Mouse (Mus musculus): ENCODE data around the gene Pcdh7.

The Pcdh7 gene

DNA sequence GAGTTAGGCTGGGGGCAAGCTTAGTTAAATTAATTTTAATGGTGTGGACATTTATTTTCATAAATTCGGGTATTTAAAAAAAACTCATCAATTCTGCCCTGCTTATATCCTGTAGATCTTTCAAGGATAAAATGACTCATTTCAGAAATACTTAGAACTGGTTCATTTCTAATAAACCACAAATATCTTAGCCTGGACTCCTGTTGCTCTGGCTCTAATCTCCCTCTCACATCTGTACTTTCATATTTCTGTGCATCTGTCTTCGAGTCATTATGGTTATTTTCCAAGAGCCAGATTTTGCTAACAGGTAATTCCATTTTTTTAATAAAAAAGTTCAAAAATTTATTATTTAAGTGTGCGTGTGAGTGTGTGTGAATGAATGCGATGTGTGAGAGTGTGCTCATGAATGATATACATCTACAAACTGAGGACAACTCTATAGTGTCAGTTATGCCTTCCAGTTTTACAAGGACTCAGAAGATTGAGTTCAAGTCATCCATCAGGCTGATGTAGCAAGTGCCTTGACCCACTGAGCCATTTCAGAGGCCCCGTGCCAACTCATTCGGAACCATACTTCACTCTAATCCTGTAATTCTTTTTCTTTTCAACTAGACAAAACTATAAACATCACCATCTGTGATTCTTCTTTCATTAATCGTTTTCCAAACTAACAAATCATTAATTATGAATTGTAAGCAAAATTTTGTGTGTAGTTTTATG, 80.3 kb downstream of the Pcdh7 start:
- no peak for DNase-seq (ENCODE audit: low spot score)

DNA sequence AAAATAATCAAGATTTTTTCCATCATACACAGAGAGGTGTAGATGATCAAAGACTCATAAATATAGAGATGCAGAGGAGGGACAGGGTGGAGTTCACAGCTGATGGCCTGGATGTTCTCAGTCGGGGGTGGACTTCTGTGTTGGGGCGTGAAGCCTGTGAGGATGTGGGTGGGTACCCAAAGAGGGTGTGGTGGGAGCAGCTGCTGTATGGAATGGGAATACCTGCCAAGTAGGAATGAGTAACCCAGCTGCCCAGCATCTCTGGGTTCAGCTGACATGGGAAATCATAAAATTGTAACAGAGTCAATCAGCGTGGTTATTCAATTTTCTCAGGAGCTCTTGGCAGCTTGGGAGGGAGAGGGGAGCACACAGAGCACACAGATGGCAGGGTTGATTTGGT, 85.3 kb downstream of the Pcdh7 start:
- DNase-seq (ENCODE audit: low spot score), result no peak

DNA sequence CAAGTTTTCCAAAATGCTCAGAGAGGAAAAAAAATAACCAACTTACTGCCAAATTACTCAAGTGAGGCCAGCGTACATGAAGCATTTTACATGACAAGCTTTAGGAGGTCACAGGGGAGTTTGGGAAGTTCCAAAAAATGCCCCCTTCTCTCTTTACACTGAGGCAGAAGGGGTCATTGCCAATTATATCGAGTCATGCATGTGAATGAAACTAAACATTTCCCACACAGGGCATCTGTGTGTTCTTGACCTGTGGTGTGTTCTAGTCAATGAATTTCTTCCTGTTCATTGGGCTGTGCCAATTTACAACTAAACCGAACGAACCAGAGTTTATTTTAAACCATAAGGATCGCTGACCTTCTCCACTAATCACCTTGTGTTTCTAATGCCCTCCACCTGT, 86.1 kb downstream of the Pcdh7 start:
- DNase-seq (ENCODE audit: low spot score), result no peak

DNA sequence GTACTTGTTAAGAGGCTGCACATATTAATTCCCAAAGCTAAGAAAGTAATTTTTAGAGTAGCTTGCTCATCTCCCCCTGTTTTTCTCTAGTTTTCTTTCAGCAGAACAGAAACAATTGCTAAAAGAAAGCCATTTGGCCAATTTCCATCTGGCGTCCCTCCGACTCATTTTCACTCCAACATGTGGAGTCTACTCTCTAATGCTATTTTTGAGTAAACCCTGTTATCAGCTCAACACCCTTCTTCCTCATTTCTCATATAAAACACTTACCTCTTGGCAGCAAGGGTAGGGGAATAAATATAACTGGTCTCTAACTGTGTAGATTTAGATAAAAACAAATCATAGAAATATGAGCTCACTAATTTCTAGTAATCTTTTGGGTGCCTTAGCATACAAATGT, 89.6 kb downstream of the Pcdh7 start:
- no peak for DNase-seq (ENCODE audit: low spot score)

DNA sequence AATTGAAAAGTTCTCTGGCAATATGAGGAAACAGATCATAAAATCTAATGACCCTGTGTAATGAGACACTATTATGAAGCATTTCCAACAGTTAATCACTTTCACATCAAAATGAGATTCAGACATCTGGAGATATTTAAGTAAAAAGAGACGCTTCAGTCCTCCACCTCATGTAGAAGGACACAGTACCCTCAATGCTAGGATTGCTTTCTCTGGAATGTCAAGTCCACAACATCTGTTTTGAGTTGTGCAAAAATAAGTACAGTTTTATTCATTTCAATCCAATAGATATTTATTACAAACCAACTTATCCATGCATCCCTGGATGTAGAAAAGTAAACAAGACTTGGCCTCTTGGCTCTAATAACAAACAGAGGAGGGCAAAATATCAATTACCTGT, 92.9 kb downstream of the Pcdh7 start:
- peak; percentile 29 for DNase-seq (ENCODE audit: low spot score)

DNA sequence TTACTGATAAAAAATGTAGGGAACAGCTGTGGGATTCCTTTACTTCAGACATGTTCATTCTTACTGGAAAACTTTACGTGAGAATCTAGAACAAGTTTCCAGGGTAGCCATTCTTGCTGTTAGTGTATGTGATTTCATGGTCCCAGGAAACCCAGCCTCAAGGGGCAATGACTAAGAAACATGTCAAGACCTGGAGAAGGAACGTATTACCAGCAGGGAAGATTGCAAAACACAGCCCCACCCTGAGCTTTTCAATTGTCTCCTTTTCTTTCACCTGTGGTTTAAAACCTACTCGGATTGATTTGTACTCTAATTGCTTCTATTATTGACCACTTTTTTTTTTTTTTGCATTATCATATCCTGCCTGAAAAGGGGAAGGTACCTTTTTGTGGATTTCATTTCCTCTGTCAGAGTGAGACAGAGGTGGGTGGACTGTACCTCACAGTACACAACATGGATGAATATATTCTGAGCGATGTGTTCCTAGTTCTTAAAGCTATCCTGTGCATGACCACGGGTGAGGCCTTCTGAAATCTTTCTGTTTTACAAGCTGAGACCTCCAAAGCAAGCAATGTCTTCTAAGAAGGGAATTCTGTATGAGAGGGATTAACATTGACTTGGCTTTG, 98.3 kb downstream of the Pcdh7 start:
- no peak for DNase-seq (ENCODE audit: low spot score)

DNA sequence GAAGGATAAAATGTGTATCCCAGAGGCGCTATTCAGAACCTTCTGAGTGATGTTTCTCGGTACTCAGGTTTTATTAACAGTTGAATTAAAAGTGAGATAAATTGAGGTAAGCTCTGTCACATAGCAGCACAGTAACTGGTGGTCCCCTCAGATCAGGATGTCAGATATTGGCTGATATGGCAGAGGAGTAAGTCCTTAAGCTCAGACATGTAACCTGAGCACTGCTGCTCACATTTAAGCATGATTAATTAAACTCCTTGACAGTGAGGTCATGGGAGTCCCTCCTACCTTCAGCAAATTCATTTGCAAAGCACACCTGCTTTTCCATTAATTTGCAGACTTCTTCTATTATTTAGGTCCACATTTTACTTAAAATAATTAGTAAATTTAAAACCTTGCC, 102.0 kb downstream of the Pcdh7 start:
- no peak for DNase-seq (ENCODE audit: low spot score)

DNA sequence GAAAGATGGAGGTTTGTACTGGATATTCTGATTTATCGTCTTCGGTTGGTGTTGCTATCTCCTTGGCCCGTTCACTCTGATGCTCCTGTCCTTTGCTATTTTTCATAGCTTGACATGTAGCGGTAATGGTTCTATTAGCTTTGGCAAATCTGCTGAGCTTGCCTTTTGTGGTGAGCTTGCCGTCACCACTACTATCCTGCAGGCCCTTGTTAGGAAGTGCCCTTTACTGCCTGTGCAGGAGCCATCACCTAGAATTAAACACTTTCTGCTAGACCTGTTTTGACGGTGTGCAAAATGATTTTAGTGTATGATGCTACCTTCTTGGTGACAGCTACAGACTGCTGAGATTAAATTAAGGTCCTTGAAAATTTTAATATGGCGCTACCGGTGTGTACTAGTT, 103.3 kb downstream of the Pcdh7 start:
- DNase-seq (ENCODE audit: low spot score), result no peak

DNA sequence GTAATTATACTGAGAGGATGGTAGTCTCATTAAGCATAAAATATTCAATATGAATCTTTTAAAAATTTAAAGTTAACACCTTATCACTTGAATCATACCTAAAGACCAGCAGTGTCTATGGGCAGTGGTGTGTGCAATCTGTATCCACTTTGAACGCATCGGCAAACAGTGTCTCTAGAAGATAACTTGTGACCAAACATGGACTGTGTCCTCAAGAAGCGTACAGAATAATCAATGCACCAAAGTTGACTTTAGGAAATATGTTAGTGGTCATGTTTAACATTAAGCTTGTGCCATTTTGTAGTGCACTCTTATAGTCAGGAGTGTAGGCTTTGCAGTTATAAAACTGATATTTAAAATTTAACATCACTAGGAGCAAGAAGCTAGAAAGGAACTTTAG, 110.7 kb downstream of the Pcdh7 start:
- no peak for DNase-seq (ENCODE audit: low spot score)

DNA sequence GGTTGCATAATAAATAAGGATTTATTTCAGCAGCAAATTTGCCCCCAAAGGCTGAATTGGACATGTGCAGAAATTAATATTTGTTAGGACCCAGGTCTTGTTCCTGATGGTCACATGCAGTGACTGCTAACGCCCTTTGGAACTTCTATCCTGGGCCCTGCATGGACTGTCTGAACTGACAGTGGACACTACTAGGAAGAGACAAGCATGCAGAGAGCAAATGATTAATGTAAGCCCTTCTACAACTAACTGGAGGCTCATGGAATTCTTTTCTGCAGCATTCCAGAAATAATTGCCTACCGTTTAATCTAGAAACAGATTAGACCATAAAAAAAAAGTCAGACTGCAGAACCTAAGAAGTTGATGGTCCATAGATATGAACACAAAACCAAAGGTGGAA, 119.4 kb downstream of the Pcdh7 start:
- no peak for DNase-seq (ENCODE audit: low spot score)

DNA sequence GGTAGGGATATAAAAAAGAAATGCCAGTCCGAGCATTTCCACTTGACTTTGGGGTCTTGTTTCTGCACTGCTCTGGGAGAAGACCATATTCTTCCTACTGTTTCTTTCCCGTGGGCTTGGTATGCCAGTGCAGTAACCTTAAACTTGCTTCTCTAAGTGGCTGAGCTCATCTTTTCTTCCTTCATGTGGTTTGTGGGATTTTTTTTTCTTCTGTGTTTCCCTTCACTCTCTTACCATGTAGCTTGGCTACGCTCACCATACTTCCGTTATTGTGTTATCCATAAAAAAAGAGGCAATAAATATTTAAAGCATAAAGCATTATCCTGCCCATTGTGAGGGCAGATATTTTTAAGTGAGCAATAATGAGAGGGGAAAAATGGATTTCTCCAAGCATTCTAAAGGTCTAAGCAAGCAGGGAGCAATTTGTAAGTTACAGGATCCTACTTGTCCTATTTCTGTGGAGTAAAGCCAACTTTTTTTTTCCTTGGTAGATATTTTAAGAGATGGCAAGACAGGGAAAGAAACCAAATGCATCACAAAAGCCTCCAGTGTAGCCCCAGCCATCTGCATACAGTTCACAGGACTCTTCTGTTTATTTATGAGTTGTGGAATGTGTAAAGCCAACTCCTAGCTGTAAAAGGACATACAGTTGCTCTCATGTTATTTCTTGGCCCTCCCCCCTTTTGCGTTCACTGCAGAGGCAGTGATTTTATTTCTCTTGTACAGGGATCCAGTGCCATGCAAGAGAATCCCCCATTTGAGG, 123.8 kb downstream of the Pcdh7 start:
- no peak for DNase-seq (ENCODE audit: low spot score)

DNA sequence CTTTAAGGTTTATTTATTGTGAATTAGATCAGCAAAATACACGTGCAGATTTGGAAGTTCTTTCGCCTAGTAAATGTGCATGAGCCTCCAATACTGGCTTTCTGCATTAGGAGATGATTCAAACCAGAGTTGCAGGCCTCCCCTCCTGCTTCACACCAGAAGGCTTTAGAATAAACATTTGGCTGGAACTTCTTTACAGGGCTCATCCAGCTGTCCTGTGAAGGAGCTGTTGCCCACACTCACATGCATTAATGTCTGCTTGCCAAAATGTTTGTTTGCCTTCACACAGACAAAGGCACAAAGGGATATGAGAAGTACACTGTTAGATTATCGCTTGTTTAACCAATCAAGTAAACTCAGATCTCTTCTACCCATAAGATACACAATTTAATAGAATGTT, 129.7 kb downstream of the Pcdh7 start:
- no peak for DNase-seq (ENCODE audit: low spot score)

DNA sequence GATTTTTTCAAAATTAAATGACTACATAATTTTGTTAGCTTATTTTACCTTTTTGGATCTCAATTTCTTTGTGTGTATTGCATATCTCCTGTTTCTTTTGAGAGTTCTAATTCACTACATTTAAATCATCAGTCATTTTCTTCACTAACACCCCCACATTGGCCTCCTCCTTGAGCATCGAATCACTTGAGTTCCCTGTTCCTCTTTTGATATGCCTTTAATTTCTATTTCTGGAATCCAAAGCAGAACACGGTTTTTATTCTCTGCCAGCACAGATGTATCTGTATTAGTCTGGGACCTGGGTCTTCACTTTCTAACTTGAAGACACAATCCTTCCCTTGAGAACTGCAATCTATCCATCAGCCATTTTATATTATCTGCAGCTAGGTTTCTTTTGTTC, 132.3 kb downstream of the Pcdh7 start:
- DNase-seq (ENCODE audit: low spot score), result no peak

DNA sequence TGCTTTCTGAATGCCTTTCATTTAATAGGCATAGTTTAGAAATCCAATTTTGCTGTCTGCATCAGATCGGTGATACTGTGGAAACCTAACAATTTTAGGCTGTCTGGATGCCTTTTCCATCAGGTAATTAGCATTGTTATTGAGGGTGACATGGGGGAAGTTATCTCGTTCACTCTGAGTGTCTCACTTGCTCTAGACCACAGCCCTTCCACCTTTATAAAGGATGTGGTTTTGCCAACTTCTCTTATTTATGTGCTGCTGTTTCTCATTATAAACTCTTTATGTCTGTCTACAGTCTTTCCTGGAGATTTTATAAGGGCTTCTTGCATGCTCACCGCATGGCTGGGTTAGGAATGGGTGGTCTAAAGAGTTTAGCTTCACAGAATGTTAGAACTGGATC, 139.5 kb downstream of the Pcdh7 start:
- DNase-seq (ENCODE audit: low spot score), result no peak

DNA sequence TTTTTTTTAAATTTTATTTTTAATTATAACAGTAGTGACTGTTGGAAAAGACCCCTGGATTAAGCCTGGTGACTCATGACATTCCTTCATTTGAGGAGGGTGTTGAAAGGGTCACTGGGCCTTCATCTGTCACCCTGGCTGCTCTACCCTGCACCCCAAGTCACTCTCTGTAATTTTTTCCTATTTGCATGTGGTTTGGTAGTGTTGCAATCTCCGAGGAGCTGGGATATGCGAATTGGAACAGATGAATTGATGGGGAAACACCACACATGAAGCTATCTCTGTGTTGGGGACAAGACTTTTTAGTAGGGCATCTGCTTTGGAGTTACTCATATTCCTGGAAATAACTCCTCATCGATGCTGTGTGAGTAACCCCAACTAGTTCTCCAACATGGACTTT, 146.5 kb downstream of the Pcdh7 start:
- DNase-seq (ENCODE audit: low spot score), result no peak

DNA sequence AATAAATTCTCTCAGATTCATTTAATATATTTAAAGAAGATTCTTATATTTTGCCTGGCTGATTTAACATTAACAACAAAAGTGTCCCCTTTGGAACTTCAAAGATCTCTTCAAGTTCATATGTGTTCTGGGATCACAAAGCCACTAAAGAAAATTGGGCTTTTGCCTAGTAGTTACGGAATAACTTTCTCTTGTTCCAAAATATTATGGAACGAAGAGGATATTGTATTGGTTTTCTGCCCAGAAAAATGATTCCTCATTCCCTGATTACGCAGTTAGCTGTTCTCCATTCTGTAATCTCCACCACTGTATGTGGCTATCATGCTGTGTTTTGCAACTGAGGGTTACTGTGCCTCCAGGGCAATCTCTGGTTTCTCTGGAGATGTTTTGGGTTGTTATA, 147.5 kb downstream of the Pcdh7 start:
- DNase-seq (ENCODE audit: low spot score), result no peak

DNA sequence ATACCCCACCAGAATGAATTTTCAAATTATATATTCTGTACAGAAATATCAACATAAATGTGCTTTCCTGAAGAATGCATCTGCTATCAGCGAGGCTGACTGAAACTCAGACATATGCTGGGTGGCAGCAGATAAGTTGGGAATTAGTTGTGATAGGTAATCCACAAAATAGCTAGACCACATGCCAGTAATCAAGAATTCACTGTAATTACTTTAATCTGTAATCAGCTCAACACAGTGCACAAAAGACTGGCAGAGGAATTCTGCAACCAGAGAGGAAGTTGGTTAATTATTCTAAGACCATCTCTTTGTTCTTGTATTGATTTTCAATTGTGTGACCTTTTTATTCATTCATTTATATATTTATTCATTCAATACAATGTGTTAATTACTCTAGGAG, 148.3 kb downstream of the Pcdh7 start:
- no peak for DNase-seq (ENCODE audit: low spot score)

DNA sequence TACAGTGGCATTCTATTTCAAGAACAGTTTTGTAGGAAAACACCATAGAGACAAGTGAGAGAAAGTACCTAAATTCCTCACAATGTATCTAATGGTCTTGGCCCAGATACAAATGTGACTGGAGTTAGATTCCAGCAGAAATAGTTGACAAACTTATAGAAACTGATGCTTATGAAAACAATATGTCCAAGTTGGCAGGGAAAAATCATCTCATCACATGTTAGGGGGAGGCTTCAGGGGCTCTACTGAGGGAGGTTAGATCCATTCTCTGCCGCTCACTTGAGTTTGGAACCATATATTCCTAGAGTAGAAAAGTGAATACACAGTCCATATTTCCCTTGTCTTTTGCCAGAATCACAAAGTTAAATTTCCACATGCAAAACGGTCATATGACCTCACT, 150.1 kb downstream of the Pcdh7 start:
- DNase-seq (ENCODE audit: low spot score), result no peak

DNA sequence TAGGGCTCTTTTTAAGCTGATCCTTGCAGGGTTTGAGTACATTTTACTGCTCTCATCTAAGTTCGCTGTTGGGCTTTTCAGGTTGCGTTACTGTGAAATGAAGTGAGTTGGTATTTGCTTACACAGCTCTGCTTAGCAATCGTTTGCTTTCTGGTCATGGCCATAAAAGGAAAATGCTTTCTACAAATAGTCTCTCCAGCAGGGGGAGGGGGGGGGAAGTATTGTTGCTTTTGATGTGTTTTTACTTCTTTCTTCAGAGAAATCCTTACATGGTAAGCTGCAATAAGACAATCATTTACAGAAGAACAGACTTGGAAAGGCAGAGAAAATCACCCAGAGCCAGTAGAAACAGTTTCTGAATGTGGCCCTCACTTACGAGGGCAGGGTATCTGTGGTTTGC, 150.9 kb downstream of the Pcdh7 start:
- peak; percentile 29 for DNase-seq (ENCODE audit: low spot score)

DNA sequence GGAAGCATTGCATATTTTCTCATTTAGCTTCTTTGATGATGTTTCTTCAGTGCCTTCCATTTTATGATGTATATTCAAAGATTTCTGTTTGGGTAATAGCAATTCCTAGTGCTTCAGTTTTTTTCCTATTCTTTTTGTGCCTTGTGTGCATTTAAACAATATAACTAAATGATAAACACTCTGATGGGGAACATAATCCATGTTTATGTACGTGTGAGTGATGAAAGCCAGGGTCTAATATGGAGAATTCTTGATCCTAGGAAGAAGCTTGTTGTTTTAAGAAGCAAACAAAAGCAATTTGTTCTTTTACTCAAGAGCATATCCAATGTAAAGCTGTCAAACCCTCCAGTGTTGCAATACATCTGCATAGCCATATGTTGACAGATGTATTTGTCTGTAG, 153.0 kb downstream of the Pcdh7 start:
- no peak for DNase-seq (ENCODE audit: low spot score)

DNA sequence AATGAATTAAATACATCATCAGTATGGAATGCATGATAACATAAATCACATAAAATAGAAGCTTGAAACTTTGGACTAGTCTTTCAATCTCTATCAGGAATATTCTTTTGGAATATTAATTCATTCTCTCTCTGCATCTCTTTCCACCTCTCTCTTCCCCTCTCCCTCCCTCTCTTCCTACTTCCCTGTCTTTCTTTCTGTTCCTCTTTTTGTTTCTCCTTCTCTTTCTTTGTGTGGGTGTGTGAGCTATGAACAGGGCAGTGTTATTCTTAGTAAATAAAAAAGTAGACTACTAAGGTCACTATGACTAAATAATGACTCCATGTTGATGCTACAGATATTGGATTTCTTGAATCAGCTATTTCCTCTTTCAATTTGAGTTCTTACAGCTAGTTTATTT, 167.2 kb downstream of the Pcdh7 start:
- DNase-seq (ENCODE audit: low spot score), result no peak

DNA sequence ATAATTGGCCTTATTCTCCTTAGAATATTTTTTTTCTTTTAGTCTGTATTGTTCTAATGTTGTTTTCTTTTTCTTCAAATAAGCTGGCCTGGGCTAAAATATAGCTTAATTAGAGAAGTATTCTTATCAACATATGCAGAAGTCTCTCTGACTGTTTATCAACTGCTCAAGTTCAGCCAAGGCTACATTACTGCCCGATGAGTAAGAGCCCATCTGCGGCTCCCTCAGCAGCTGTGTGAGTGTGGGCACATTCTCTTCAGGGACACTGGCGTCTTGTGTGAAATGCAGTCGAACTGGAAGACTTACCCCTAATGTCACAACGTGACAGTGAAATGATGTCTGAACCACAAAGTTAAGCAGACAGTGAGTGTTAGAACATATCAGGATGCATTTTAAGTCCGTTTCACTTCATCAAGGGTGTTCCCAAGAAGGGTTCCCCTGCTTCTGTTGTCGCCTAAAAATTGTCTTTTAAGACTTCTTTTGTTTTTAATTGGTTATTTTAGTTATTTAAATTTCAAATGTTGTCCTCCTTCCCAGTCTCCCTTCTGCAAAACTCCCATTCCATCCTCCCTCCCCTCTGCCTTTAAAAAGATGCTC, 181.3 kb downstream of the Pcdh7 start:
- DNase-seq (ENCODE audit: low spot score), result no peak

DNA sequence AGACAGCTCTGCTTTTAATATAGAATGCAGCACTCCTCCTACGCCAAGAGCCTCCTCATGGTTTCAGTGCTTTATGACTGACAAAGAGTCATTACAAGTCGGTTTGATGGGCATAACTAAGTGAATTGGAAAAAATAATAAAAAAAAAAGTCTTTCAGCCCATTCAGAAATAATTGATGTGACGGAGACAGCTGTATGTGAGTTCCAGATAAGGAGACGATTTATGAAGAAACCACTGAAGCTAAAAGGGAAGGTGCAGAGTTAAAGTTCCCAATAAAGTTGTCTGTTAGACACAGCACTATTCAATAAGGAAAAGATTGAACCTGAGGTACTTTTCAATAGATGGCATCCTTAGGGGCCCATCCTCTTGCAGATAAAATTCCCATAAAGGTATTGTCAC, 189.5 kb downstream of the Pcdh7 start:
- no peak for DNase-seq (ENCODE audit: low spot score)

Data from embryo, embryonic 10.5 days (tissue).